Mouse (Mus musculus) midbrain, embryonic 13.5 days (tissue): Measurements from ENCODE around the gene Tmbim4. TPM values are rescaled to one million over a fixed set of nuclear protein-coding genes. Genes with fewer than 3 reads are reported as not detected.

Experiments used
- ATAC-seq: fragments of 200-750 bp; cut with Nextera tagmentation; 2 replicates; pipeline ENCODE4 v1.8.0; 2017; ENCODE audit warnings: mild to moderate bottlenecking, moderate TSS enrichment, moderate library complexity
- H3K27ac ChIP-seq: fragments of 300-500 bp; sonication (generic); 2 replicates; pipeline ENCODE4 v1.5.1; 2015; ENCODE audit warnings: inconsistent platforms, mild to moderate bottlenecking, moderate library complexity
- H3K27me3 ChIP-seq: fragments of 300-500 bp; sonication (generic); 2 replicates; pipeline ENCODE4 v1.6.1; 2015; ENCODE audit warnings: mild to moderate bottlenecking, inconsistent platforms
- H3K36me3 ChIP-seq: fragments of 300-500 bp; sonication (generic); 2 replicates; pipeline ENCODE4 v1.6.1; 2015; ENCODE audit warnings: mild to moderate bottlenecking, inconsistent platforms
- H3K4me1 ChIP-seq: fragments of 300-500 bp; sonication (generic); replicated peaks from 2 replicates; pipeline ENCODE4 v1.6.1; 2015; ENCODE audit warnings: inconsistent platforms
- H3K4me2 ChIP-seq: fragments of 300-500 bp; sonication (generic); replicated peaks from 2 replicates; pipeline ENCODE4 v1.6.1; 2015; ENCODE audit warnings: moderate library complexity, mild to moderate bottlenecking, inconsistent platforms
- H3K4me3 ChIP-seq: fragments of 300-500 bp; sonication (generic); replicated peaks from 2 replicates; pipeline ENCODE4 v1.5.1; 2015; ENCODE audit warnings: mild to moderate bottlenecking, inconsistent platforms
- H3K9ac ChIP-seq: fragments of 300-500 bp; sonication (generic); replicated peaks from 2 replicates; pipeline ENCODE4 v1.6.1; 2015; ENCODE audit warnings: mild to moderate bottlenecking, inconsistent platforms
- H3K9me3 ChIP-seq: fragments of 300-500 bp; sonication (generic); 2 replicates; pipeline ENCODE4 v1.6.1; 2016; ENCODE audit warnings: mild to moderate bottlenecking, inconsistent platforms
- WGBS: fragments of 180-500 bp; shearing (Covaris S2); methylation state at CpG from one replicate; pipeline ENCODE4 v1.1.7; 2015; 5-methylcytosine and 5-hydroxymethylcytosine counted together
- polyA plus RNA-seq: library from polyadenylated mRNA; unstranded; fragments of >200 nt; fragmentation: Nextera tagmentation; extraction: Ambion mirVana; gene quantifications from 2 replicates; pipeline ENCODE4 v1.2.1, GENCODE M21; 2015

The Tmbim4 gene
- polyA plus RNA-seq, 1 experiment from 2014 or later, result 98.6 TPM

DNA sequence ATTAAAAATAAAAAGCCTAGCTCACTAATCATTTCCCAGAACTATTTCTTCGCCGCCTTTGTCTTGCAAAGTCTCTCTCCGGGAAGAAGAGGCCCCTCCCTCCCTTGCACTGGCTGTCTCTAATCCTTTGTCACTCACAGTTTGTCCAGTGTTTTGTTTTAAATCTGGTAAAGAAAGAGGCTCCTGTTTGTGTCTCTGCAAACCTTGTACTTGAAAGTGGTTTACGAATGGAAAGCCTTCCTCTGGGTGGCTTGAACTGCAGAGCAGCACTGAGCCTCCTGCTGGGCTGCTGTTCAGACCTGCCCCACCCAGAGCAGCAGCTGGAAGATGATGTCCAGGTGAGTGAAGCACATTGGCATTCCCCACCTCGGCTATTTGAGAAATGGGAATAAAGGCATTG, 30.1 kb upstream of the Tmbim4 start:
- H3K9me3 ChIP-seq, result no peaks in the 10 kb centered on the region
- H3K36me3 ChIP-seq, result no peaks in the 10 kb centered on the region
- H3K4me2 ChIP-seq, result no peak overlapping the region
- no peaks in the 10 kb centered on the region for H3K27me3 ChIP-seq
- H3K27ac ChIP-seq, result no peak overlapping the region
- no peak overlapping the region for H3K4me3 ChIP-seq
- no peak for ATAC-seq
- 19% methylated on average over 5 of the region's 5 CpGs for WGBS
- no peak overlapping the region for H3K9ac ChIP-seq
- peaks cover 6% of the 10 kb centered on the region; the same call in 1 of the 2 replicates for H3K4me1 ChIP-seq

DNA sequence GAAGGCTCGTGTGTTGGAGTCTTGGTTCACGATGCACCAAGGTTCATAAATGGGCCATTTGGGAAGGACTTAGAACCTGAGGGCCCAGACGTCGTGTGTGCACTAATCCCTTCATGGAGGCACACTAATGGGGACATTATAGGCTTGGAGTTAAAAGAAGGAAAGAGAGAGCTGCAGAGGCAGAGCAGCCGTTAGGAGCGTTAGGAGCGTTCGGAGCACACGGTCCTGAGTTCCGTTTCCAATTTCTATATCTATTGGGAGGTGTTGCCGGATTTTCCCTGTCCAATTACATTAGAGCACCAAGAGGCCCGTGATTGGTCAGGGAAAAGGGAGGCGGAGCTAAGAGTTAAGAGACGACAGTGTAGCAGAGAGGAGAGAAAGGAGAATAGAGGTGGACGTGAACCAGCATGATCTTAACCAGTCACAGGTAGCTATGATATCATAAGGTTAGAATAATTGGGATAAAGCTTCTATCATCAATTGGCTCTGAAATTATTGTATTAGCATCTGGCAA, 27.1 kb upstream of the Tmbim4 start:
- WGBS, result 90% methylated on average over 15 of the region's 15 CpGs
- Histone ChIP-seq H3K9me3 (no peaks in the 10 kb centered on the region), H3K4me1 (peaks cover 6% of the 10 kb centered on the region; the same call in 1 of the 2 replicates), H3K36me3 (no peaks in the 10 kb centered on the region), H3K9ac (no peak overlapping the region), H3K4me2 (no peak overlapping the region), H3K4me3 (no peak overlapping the region), H3K27ac (no peak overlapping the region), H3K27me3 (no peaks in the 10 kb centered on the region)
- ATAC-seq, result no peak

DNA sequence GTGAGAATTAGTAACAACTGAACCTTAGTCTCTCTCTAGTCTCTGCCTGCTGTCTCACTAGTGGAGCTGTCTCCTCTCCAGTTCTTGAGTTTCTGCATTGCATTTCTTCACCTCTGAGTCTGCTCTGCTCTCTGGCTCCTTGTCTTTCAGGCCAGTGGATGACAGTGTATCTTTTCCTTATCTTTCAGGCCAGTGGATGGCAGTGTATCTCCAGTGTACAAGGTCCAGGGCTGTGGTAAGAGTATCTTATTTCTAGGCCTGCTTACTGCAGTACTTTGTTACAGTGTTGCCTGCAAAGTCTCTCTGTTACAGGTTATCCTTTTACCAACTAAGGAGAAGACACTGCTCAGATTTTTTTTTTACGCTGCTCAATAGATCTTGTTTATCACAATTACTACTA, 18.5 kb upstream of the Tmbim4 start:
- WGBS, result 95% methylated on average over 1 of the region's 1 CpGs

DNA sequence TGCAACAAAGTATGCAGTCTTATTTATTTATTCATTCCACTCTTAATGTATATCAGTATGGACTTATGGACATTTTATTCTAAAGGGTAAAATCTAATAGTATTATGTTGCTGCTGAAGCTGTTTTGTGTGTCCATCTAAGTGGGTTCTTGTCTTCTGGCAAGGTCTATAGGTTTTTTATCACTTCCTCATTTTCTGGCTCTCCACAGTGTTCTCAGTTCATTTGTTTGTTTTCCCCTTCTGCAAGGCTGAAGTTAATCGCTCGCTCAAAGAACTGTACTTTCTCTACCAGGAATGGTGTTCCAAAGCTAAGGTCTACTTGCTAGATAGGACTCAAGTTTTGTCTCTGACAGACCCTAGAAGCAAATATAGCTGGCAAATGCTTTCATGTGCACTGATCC, 18.0 kb upstream of the Tmbim4 start:
- H3K4me1 ChIP-seq, result no peaks in the 10 kb centered on the region
- H3K27me3 ChIP-seq, result no peaks in the 10 kb centered on the region
- H3K27ac ChIP-seq, result no peak overlapping the region
- WGBS, result 98% methylated on average over 2 of the region's 2 CpGs
- no peaks in the 10 kb centered on the region for H3K36me3 ChIP-seq
- H3K9me3 ChIP-seq, result no peaks in the 10 kb centered on the region
- no peak overlapping the region for H3K4me3 ChIP-seq
- no peak overlapping the region for H3K9ac ChIP-seq
- no peak overlapping the region for H3K4me2 ChIP-seq
- no peak for ATAC-seq

More for the DNA sequence above, 18.5 kb upstream of the Tmbim4 start:
- no peaks in the 10 kb centered on the region for H3K36me3 ChIP-seq
- no peaks in the 10 kb centered on the region for H3K9me3 ChIP-seq
- H3K27ac ChIP-seq, result no peak overlapping the region
- ATAC-seq, result no peak
- H3K4me2 ChIP-seq, result no peak overlapping the region
- no peak overlapping the region for H3K4me3 ChIP-seq
- no peak overlapping the region for H3K9ac ChIP-seq
- no peaks in the 10 kb centered on the region for H3K4me1 ChIP-seq
- H3K27me3 ChIP-seq, result no peaks in the 10 kb centered on the region

DNA sequence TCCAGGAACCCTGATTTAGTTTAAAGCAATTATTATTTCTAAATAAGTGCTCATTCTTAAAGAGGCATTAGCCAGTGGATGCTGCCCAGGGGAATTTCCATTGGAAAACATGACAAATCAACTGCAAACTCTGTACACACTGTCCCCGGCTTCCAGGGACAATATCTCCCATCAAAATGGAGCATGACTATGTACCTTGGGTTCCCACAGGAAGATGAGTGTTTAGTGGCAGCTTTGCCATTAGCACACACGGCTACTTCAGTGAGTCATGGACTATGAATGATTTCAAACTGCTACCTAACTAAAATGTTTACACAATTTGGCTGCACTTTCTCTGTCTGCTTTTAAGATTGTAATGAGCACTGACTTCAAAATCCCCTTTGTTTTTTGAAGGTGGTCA, 12.9 kb upstream of the Tmbim4 start:
- Histone ChIP-seq H3K9me3 (no peaks in the 10 kb centered on the region), H3K27ac (no peak overlapping the region), H3K4me1 (no peaks in the 10 kb centered on the region), H3K4me3 (no peak overlapping the region), H3K4me2 (no peak overlapping the region), H3K27me3 (no peaks in the 10 kb centered on the region), H3K36me3 (no peaks in the 10 kb centered on the region), H3K9ac (no peak overlapping the region)
- ATAC-seq, result no peak
- 73% methylated on average over 2 of the region's 2 CpGs for WGBS

DNA sequence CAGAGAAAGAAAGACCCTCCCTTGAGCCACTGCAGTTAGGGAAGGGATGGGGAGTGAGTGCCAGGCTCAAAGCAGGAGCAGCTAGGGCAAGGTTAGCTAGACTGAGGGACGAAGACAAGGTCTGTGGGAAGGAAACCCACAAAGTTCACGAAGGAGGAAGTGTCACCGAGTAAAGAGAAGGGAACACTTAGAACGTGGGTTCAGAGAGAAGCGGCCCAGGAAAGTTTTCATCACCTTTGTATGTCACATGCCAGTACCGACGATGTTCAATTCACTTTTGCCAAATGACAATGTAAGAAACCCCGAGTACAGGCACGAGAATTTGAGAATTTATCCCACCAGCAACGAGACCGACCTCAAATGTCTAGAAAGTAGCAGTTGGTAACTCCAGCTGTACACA, 12.1 kb upstream of the Tmbim4 start:
- H3K4me2 ChIP-seq, result no peak overlapping the region
- no peaks in the 10 kb centered on the region for H3K9me3 ChIP-seq
- H3K9ac ChIP-seq, result no peak overlapping the region
- no peak overlapping the region for H3K4me3 ChIP-seq
- H3K27me3 ChIP-seq, result no peaks in the 10 kb centered on the region
- WGBS, result 72% methylated on average over 11 of the region's 11 CpGs
- H3K27ac ChIP-seq, result no peak overlapping the region
- no peaks in the 10 kb centered on the region for H3K36me3 ChIP-seq
- no peak for ATAC-seq
- H3K4me1 ChIP-seq, result no peaks in the 10 kb centered on the region

DNA sequence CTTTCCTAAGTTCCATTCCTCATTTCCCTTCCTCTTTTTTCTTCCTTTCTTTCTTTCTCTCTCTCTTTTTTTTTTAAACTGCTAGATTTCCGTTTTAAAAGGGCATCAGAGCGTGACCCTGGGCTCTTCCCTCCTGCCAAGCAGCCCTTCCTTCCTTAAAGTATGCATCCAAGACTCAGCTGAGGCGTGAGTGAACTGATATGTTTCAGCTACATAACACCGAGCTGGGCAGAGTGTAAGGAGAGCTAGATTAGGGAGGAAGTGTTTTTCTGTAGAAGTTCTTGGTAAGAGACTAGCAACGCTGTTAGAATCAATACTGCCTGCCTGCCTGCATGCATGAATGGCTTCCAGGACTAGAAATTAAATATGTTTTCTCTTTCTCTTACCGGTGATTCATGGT, 11.6 kb upstream of the Tmbim4 start:
- Histone ChIP-seq H3K4me1 (no peaks in the 10 kb centered on the region), H3K36me3 (no peaks in the 10 kb centered on the region), H3K4me3 (no peak overlapping the region), H3K9me3 (no peaks in the 10 kb centered on the region), H3K9ac (no peak overlapping the region), H3K4me2 (no peak overlapping the region), H3K27me3 (no peaks in the 10 kb centered on the region), H3K27ac (no peak overlapping the region)
- no peak for ATAC-seq
- 20% methylated on average over 6 of the region's 6 CpGs for WGBS

DNA sequence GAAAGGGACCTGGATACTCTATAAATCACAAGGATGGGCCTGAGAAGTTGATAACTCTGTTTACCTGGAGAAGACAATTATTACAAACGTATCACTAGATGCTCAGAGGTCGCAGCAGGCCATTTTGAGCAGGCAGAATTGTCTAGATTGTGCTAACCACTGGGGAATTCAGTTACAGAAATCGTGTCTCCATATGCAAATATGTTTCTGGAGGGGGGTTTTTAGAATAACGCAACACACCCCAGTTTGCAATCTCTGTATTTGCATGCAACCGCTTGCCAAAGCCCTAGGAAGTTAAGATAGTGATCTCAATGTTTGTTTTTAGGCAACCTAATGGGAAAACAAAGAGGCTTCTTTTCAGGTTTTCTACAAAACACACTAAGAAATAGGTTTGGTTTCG, 10.2 kb upstream of the Tmbim4 start:
- ATAC-seq, result no peak

DNA sequence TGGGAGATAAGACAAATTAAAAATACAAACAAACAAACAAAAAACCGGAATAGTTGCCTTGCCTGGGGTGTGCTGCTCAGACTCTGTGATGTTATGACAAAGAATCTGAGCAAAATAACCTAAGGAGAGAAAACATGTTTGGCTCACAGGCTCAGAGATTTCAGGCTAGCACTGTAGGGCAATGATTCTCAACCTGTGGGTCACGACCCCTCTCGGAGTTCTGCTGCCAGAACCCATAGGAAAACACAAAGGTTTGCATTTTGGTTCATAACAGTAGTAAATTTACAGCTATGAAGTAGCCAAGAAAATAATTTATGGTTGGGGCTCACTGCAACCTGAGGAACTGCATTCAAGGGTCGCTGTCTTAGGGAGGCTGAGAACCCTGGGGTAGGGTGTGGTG, 9.1 kb upstream of the Tmbim4 start:
- no peak overlapping the region for H3K4me3 ChIP-seq
- no peak overlapping the region for H3K27ac ChIP-seq
- no peaks in the 10 kb centered on the region for H3K36me3 ChIP-seq
- WGBS, result 94% methylated on average over 4 of the region's 4 CpGs
- H3K27me3 ChIP-seq, result no peaks in the 10 kb centered on the region
- H3K9ac ChIP-seq, result no peak overlapping the region
- no peak overlapping the region for H3K4me2 ChIP-seq
- no peaks in the 10 kb centered on the region for H3K4me1 ChIP-seq
- H3K9me3 ChIP-seq, result no peaks in the 10 kb centered on the region
- no peak for ATAC-seq

More for the DNA sequence above, 10.2 kb upstream of the Tmbim4 start:
- H3K27ac ChIP-seq, result no peak overlapping the region
- no peak overlapping the region for H3K4me3 ChIP-seq
- no peaks in the 10 kb centered on the region for H3K4me1 ChIP-seq
- no peak overlapping the region for H3K4me2 ChIP-seq
- H3K27me3 ChIP-seq, result no peaks in the 10 kb centered on the region
- H3K36me3 ChIP-seq, result no peaks in the 10 kb centered on the region
- H3K9me3 ChIP-seq, result no peaks in the 10 kb centered on the region
- WGBS, result 90% methylated on average over 6 of the region's 6 CpGs
- H3K9ac ChIP-seq, result no peak overlapping the region

DNA sequence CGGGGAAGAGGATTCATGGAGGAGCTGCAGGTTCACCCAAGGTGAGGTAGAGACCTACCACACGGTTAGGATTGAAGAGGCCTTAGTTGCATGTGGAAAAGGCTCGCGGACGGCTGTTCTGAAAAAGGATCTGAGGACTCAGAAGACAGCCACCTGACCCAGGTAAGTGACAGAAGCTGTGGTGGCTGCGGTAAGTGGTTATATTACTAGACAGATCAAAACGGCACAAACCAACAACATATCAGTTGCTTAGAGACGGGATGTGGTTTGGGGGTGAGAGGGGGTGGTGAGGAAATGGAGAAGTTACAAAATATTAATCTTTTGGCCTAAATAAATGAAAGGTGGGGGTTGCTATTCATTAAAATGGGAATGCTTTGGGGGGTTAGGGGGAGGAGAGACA, 8.1 kb upstream of the Tmbim4 start:
- Histone ChIP-seq H3K27me3 (peaks cover 3% of the 10 kb centered on the region; the same call in 1 of the 2 replicates), H3K4me2 (no peak overlapping the region), H3K36me3 (no peaks in the 10 kb centered on the region), H3K9me3 (no peaks in the 10 kb centered on the region), H3K4me3 (no peak overlapping the region), H3K9ac (no peak overlapping the region), H3K4me1 (no peaks in the 10 kb centered on the region), H3K27ac (no peak overlapping the region)
- WGBS, result 97% methylated on average over 8 of the region's 8 CpGs
- no peak for ATAC-seq

DNA sequence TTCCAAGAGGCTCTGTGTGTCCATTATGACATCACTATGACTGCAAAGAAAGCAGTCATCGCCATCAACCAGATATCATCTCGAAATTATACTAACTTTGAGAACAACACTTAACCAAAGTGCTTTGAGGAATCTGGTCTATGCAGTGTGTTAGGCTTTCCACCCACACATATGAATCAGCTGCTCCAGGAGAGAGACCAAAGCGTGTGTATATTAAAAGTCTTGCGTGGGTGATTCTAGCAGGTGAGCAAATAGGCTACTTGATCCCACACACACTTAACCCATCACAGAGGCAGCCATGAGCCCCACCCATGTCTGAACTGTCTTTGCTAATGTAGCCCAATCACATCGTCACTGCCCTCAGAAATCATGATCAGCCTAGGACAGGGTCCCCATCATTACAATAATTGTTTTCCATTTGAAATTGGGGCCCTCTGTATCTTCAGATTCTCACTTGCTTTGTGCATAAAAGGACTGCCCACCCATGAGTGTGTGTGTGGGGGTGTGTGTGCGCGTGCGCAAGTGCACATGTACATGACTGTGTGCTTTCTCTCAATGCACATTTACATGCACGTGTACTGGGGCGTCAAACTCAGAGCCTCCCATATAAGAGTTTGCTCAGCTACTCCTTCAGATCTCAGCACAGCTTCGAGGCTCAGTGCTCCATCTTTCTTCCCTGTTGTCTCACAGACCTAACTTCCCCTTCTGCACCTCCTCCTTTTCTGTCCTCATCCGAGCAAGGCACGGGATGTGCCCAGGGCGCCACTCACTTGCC, 4.1 kb upstream of the Tmbim4 start:
- H3K27ac ChIP-seq, result no peak overlapping the region
- no peak overlapping the region for H3K4me3 ChIP-seq
- no peak overlapping the region for H3K4me2 ChIP-seq
- H3K27me3 ChIP-seq, result peaks cover 18% of the 10 kb centered on the region
- H3K4me1 ChIP-seq, result peaks cover 11% of the 10 kb centered on the region
- no peaks in the 10 kb centered on the region for H3K9me3 ChIP-seq
- WGBS, result 83% methylated on average over 14 of the region's 14 CpGs
- H3K9ac ChIP-seq, result no peak overlapping the region
- no peak for ATAC-seq
- H3K36me3 ChIP-seq, result no peaks in the 10 kb centered on the region

DNA sequence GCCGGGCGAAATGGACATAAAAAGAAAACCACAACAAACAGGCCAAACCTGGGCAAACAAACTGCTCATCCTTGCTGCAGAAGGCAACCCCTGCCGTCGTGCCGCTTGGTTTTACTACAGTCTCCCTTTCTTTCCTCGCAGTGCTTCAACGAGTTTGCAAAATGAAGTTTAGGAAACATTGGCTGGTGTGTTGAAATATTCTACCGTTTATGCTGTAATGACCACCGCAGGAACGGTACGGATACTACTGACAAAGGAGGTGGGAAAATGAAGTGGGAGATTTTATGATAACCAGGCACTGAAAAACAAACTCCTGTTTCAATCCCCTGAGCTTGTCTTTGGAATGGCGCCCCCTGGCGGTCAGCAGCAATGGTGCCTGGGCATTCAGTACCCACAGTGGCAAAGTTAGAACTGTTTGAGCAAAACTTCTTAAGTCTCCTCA, 592 bp downstream of the Tmbim4 start, which contains the start of gene Irak3:
TSS of gene Irak3 (minus strand) at position 170 of the 442 bp plus-strand sequence.
- 0 out of 2 replicates have a peak, but pooled peaks have one; percentile 48 for ATAC-seq

More for the DNA sequence above, 592 bp downstream of the Tmbim4 start, which contains the start of gene Irak3:
- H3K9me3 ChIP-seq, result no peaks in the 10 kb centered on the region
- 4% methylated on average over 13 of the region's 13 CpGs for WGBS
- no peaks in the 10 kb centered on the region for H3K36me3 ChIP-seq
- H3K9ac ChIP-seq, result peak within 1 kb of the TSS; percentile 54
- H3K4me3 ChIP-seq, result peak within 1 kb of the TSS; percentile 47
- H3K27ac ChIP-seq, result no peak within 1 kb of the TSS
- H3K4me2 ChIP-seq, result peak within 1 kb of the TSS; percentile 73
- peaks cover 29% of the 10 kb centered on the region for H3K27me3 ChIP-seq
- peaks cover 11% of the 10 kb centered on the region for H3K4me1 ChIP-seq
